Mouse (Mus musculus): ENCODE data around the gene Myt1l.

DNA sequence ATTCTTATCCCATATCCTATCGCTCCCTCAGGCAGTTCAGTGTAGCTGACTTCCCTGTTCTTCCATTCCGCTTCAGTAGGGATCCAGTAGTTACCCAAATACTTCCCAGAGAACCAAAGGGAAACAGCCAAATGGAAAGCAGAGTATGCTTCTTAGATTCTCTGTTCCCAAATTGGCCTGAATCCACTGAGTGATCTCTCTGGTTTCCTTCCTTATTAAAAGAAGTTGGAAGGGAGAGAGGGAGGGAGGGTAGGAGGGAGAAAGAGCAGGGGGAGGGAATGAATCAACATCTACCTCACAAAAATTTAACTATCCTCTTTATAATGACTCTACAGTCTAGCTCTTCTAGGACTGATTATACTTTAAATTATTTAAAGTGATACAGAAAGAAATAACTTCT, 106.3 kb downstream of the Myt1l start:
- TF ChIP-seq CTCF (IDR thresholded peaks at IDR 0.05; ENCODE audit: borderline replicate concordance, extremely low read depth, insufficient read depth, insufficient read length) (no peak), POLR2A (IDR thresholded peaks at IDR 0.05; ENCODE audit: borderline replicate concordance, extremely low read depth, insufficient read depth, insufficient read length, poor library complexity, severe bottlenecking) (no peak)

All from brain, embryonic 14.5 days (tissue).